Mouse (Mus musculus): ENCODE results near the gene Igf2r.

Gene Igf2r

DNA sequence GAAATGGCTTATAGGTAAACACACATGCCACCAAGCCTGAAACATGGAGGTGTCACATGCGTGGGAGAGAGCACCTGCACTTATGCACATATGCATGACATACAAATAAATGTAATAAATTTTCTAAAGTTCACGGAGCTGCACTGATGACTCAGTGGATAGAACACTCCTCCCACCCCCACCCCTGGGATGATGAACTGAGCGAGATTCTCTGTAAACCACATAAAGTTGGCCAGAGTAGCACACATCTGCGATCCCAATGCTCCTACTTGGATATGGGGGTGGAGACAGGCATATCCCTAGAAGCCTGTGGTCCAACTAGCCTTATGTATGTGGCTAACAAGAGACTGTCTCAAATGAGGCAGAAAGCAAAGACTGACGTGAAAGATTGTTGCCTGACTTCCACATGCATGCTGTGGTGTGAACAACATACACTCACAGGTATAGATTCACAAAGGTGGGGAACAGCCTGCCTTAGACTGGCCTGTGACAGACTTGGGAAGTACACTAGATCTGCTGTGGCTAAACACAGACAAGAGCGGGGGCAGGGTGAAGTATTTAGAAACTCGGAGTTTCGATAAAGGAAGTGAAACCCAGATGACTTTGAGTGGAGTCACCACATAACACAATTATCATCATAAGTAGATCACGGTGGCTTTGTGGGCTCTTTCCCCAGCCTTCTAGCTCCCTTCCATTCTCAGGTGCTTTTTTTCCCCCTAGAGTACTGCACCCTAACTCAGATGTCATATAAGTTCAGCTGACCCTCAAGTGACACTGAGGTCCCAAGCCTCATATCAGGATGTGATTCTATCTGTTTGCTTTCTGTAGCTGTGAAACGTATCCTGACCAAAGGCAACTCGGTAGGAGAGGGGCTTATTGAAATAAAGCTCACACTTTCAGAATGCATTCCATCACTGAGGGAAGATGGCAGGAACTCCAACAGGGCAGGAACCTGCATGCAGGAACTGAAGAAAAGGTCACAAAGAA, 13.7 kb upstream of the Igf2r start:
- in situ Hi-C loops (cut with MboI, MseI), result no loop called here

DNA sequence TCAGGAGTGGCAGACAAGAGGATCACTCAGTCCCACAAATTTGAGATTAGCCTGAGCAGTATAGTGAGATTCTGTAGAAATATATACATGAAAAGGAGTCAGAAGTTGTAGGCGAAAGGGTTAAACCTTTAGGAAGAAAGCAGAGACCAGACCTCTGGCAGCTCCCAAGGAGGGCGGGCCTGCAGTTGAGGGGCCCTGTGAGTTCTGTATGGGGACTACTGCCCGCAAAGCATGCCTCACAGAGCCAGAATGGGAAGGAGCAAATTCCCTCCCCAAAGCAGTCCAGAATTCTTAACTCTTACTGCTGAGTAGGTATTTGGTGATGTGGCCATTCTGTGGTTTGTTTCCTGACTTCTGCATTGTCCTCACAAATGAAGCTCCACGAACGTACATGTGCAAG, 11.6 kb upstream of the Igf2r start:
- in situ Hi-C loops (cut with MboI, MseI), result no loop called here

DNA sequence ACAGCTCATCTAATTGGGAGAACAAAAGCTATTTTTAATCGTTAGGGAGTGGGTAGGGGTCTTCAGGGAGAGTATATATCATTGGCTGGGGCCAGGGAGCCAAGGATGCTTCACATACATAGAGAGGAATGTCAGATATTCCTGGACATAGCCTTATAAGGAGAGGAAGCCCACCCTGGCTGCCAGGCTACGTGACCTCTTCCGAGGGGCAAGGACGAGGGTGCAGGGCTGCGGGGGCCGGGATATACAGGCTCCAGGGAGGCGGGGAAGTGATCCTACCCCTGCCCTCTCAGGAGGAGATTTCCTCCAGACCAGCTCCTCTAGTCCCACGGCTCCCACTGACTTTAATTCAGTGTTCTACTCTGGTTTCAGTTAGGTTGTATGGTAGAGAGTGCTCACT, 10.7 kb upstream of the Igf2r start:
- in situ Hi-C loops (cut with MboI, MseI), result no loop called here

DNA sequence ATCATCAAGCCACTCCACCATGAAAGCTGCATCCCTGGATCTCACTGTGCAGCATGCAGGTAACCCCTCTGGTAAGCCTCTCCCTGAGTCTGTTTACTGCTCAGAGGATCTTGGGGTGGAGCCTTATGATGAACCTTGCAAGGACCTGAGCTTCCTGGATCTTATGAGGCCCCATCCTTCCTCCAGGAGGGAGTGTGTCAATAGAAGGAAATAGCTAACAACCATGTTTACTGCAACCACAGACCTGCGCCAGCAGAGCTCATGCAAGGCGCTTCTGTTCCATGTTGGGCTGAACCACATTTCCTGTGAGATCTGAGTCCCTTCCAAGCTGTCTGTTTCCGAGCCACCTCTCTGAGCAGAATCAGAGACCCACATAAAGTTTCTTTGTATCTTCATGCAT, 10.0 kb upstream of the Igf2r start:
- in situ Hi-C loops (cut with MboI, MseI), result no loop called here

GRCm38 (mm10) chr17:12773956-12774355, 4.5 kb upstream of the Igf2r start:
- in situ Hi-C loops (cut with MboI, MseI), result no loop called here

- in situ Hi-C loops (cut with MboI, MseI), result no loop called here
Observed at GRCm38 (mm10) chr17:12770500-12770899, 1.0 kb upstream of the Igf2r start.

DNA sequence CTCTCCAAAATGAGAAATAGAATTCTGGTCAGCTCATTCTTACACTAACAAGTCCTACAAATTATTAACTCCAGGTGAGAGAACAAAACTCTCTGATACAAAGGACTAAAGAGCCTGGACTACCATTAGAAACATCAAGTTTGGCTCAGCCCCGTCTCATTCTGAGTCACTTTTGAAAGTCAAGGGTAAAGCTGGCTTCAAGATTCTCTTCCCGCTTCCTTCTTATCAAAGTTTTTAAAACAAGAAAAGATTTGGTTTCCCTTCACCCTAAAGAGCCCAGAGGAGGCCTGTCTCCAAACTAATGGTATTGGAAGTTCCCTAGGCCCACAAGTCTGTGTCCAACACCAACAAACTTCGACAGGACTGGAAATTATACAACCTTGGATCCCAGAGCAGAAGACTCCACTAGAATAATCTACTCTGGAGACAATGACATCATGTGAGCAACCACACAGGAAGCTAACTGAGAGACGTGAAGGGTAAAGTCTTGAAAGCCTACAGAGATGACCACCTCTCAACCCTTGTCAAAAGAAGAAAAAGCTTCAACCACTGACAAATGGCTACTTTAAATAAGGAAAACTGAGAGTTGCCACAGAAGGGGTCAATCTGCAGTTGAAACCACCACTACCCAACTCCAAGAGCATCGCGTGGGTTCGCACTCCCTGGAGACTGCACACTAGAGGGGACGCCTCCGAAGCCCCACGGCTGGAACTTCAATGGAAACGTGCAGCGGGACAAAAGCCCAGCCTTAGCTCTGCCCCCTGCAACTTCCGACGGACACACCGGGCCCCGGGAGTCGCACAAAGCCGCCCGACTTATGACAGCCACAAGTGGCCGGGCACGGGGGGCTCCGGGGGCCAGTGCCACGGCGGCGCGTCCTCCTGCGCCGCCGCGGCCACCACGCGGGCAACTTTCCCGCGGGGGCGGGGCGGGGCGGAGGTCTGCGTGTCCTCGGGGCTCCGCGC, 767 bp downstream of the Igf2r start:
- in situ Hi-C loops (cut with MboI, MseI), result no loop called here

DNA sequence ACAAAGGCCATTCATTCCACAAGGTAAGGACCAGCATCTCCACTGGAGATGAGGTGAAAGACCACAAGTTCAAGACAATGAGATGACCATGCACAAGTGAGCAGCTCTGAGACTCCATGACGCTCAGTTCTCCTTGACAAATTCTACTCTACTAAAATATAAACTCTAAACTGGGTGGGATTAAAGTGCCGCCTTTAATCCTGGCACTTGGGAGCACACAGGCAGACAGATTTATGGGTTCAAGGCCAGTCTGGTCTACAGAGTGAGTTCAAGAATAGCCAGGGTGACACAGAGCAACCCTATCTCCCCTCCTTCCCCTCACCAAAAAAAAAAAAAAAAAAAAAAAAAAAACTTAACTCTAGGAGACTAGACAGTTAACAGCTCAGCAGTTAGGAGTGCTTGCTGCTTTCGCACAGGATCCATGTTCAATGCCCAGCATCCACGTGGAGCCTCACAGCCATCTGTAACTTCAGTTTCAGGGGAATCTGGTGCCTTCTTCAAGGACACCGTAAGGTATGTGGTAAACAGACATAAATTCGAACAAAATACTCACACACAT, 2.1 kb downstream of the Igf2r start:
- in situ Hi-C loops (cut with MboI, MseI), result no loop called here

DNA sequence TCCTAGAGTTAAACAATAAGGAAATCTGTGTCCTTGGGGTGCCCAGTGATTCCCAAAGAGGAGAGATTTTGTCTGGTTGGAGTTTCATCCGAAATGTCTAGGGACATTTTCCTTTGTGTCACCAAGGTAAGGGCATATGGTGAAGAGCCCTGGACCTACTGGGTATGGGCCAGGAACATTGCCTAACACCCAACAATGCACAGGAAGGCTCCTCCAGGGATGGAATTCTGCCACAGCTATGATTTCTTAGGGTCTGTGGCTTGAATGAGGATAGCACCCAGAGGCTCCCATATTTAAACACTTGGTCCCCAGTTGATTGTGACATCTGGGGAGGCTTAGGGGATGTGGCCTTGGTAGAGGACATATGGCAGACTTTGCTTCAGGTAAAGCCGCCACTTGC, 6.1 kb downstream of the Igf2r start:
- in situ Hi-C loops (cut with MboI, MseI), result no loop called here

DNA sequence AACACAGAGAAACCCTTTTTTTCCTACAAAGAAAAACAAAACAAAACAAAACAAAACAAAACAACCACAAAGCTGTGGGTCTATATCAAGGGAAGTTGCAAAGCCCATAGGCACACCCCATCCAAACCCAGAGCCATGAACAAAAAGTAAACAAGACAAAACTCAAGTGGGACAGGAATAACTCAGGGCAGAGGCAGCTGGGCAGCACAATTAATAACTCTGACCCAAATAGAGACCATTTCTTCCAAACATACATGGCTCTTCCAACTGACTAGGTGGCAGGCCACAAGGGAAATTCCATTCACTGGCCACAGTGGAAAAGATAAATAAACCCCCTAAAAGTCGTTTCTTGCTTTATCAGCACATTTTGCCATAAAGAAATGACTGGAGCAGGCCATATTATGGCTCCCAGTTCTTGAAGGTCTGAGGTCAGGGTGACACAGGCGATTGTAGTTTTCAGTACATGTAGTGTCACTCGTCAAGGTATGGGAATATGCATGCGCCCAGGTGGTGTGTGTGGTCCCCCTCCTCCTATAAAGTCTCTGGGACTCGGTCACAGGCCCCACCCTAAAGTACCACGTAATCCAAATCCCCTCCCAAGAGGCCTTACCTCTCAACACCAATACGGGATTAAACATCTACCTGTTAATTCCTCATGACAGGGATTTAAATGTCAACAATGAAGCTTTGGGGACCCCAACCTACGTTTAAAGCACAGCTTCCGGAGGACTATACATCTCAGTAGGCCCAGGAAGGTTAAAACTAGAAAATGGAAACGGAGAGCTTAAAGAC, 8.9 kb downstream of the Igf2r start:
- in situ Hi-C loops (cut with MboI, MseI), result no loop called here

GRCm38 (mm10) chr17:12759646-12760074, 9.8 kb downstream of the Igf2r start:
- in situ Hi-C loops (cut with MboI, MseI), result loop anchor here (5.0 kb wide), 1 partner anchor 48 kb away; no protein-coding TSS in a partner anchor

DNA sequence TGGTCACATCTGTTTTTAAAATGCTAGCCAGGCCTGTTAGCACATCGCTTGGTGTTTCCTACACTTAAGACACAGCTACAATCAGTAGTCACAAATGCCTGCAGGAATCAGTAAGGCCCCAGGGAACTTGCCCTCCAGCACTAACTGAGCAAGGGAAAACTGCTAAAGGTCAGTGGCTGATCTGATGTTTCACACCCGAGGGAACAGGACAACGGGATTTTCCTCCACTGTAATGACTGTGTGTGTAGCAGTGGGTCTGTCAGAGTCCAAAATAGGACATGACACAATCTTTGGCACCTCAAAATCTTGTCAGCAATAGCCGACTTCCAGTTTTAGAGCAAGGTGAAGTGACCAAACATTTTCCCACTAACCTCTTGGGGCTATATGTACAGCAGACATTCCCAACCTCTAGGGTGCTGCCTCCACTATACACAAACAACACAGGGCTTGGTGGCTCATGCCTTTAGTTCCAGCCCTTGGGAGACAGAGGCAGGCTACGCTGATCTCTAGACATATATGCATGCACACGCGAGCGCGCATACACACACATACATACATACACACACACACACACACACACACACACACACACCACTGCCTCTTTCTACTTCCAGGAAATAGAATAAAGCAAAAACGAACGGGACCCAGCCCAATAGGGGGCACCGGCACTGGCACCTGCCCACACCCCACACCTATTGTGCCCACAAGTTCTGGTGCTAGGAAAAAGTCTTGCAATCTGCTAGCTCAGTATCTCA, 10.6 kb downstream of the Igf2r start:
- in situ Hi-C loops (cut with MboI, MseI), result loop anchor here (5.0 kb wide), 1 partner anchor 48 kb away; no protein-coding TSS in a partner anchor

- in situ Hi-C loops (cut with MboI, MseI), result loop anchor here (5.0 kb wide), 1 partner anchor 49 kb away; no protein-coding TSS in a partner anchor
Observed at GRCm38 (mm10) chr17:12757990-12758389, 11.5 kb downstream of the Igf2r start.

DNA sequence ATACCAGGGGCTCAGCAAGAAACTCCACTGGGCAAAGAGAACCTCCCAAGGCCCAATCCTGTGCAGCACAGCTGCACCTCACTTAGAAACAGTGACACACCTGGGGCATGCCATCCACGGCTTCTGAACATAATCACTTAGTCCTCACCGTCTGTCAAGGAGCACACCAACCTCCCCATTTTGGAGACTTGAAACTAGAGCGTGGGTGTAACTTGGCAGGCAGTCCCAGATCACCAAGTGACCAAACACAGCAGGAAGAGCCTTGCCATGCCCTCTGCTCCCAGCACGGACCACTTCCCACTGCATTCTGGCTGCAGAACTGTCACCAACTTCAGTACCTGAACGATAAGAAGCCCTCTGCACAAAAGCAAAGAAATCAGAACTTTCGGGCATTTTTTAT, 12.3 kb downstream of the Igf2r start:
- in situ Hi-C loops (cut with MboI, MseI), result loop anchor here (5.0 kb wide), 1 partner anchor 50 kb away; no protein-coding TSS in a partner anchor

- in situ Hi-C loops (cut with MboI, MseI), result loop anchor here (5.0 kb wide), 1 partner anchor 51 kb away; no protein-coding TSS in a partner anchor
Observed at GRCm38 (mm10) chr17:12755951-12756350, 13.5 kb downstream of the Igf2r start.

- in situ Hi-C loops (cut with MboI, MseI), result loop anchor here (5.0 kb wide), 1 partner anchor 52 kb away; no protein-coding TSS in a partner anchor
Observed at GRCm38 (mm10) chr17:12755146-12755545, 14.3 kb downstream of the Igf2r start.

- in situ Hi-C loops (cut with MboI, MseI), result loop anchor here (5.0 kb wide), 1 partner anchor 53 kb away; no protein-coding TSS in a partner anchor
Observed at GRCm38 (mm10) chr17:12754243-12755007, 15.0 kb downstream of the Igf2r start.

- in situ Hi-C loops (cut with MboI, MseI), result no loop called here
Observed at GRCm38 (mm10) chr17:12753050-12753449, 16.4 kb downstream of the Igf2r start.

- in situ Hi-C loops (cut with MboI, MseI), result no loop called here
Observed at GRCm38 (mm10) chr17:12751641-12752040, 17.8 kb downstream of the Igf2r start.
